Mouse (Mus musculus) thymus, adult 18-20 months (tissue): ENCODE data around the gene Rps12.
A peak's percentile ranks its signal among the peaks of the same experiment; 100 is the strongest.
"Not testable (repeated sequence)": the region's sequence is repeated elsewhere in the genome, so short reads cannot be mapped to it uniquely, and the experiment has no call there.

ENCODE experiments used
- DNase-seq, 2 experiments: peaks; one replicate each; pipeline ENCODE4 v3.0.0; 2022; ENCODE audit warnings: mixed read lengths in 2 of 2

Rps12 gene

GRCm38 (mm10) chr10:23787062-23787821 lies at the start of gene Rps12:
Rps12 (minus strand) TSS chr10:23787275.
- peak; percentile 96 to 97 for DNase-seq

GRCm38 (mm10) chr10:23836003-23836964 lies 49.2 kb upstream of the Rps12 start:
- no peak for DNase-seq

DNA sequence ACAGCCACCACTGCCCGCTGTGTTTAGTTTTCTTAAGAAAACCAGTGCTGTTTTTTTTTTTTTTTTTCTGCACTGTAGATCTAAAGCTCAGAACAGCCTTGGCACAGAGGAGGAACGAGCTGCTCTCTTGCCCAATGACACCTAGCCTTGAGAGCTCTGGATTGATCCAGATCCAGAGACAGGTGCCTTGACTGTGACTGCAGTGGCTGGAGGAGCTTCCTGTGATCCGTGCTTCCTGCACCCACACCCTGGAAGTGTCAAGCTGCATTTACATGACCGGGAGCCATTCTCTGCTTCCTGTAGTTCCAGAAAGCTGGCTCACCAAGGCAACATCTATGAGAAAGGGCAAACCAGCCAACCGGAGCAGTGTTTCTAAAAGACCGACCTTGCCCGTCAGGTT lies 39.4 kb upstream of the Rps12 start:
- DNase-seq, result no peak

DNA sequence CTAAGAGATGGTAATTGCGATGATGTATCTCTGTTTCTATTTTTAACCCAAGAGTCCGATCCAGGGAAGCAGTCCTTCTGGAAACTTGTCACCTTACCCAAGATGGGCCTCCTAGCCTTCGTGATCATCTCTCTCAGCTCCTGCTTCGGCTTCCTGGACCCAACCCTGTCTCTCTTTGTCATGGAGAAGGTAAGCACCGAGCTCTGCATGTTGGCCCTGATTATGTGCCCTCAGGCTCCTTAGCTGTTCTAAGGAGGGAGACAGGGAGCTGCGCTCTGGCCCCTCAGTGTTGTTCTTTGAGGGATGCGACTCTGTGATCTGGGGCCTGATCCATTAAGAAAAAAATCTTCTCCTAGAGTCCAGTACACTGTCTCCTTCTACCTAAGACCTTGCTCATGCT lies 29.2 kb upstream of the Rps12 start:
- no peak for DNase-seq

- DNase-seq, result no peak
Measured at GRCm38 (mm10) chr10:23815168-23815567, 28.1 kb upstream of the Rps12 start.

- DNase-seq, result no peak
Measured at GRCm38 (mm10) chr10:23812852-23813766, 26.0 kb upstream of the Rps12 start.

DNA sequence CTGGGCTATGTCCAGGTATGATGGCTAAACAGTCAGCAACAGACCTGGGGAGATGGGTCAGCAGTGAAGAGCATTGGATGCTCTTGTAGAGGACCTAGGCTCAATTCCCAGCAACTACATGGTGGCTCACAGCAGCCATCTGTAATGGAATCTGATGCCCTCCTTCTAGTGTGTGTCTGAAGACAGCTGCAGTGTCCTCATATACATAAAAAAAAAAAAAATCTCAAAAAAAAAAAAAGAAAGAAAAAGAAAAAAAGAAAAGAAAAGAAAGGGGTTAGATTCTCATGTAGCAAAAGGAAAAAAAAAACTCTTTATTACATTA lies 25.3 kb upstream of the Rps12 start:
- no peak for DNase-seq

DNA sequence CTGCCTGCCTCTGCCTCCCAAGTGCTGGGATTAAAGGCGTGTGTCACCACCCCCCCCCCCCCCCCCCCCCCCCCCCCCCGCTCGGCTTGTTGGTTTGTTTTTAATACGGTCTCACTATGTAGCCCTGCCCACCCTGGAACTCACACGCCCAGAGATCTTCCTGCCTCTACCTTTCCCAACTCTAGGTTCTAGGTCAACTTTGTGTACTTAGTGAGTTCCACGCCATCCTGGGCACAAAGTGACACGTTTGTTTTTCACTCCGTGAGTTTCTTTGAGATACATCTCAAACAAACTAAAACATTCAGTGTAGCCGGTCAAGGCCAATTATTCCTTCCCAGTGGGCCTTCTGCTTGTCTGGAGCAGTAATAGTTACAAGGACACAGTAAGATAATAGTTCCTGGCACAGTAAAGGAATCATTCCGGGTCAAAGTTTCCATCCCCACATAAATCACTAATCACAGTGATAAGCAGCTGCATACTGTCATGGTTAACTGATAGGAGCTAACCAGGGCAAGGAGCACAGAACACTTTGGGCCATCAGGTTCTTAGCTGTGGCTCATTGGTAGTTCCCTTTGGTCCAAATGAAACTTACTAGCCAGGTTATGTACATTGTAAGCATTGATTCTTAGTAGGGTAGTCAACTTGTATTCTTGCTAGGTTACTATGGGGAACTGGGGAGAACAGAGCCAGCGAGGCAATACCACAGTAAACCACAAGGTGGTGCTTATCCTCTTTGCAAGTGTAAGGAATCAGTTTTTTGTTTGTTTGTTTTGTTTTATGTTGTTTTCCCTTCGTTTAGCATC lies 24.8 kb upstream of the Rps12 start:
- no peak for DNase-seq

DNA sequence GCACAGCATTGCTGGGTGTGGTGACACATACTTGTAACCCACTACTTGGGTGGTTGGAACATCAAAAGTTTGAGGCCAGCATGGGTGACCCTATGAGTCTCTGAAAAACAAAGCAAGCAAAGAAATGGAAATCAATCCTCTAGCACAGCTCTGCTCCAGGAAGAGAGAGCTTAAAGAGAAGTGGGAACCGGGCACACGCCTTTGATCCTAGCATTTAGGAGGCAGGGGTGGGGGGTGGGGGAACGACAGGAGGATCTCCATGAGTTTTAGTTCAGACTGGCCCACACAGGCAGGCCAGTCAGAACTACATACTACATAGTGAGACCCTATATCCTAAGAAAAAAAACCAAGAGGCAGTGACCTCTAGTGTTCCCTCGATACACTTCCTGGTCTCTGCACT lies 19.1 kb upstream of the Rps12 start:
- DNase-seq, result no peak

DNA sequence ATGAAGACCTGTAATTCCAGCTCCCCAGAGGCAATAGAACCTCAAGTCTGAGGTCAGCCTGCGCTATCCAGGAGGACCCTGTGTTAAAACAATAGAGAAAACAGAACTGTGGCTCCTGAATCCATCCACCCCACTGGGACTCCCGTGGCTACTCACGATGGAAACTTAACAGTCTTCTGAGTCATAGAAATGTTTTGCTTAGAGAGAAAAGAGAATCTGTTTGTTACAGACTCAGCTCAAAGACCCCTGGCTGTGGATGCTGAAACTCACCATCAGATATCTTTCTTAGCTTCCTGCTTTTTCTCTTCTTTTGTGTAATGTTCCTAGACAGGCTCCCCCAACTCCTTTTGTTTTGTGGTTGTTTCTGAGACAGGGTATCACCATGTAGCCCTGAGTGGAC lies 17.6 kb upstream of the Rps12 start:
- no peak for DNase-seq

- no peak for DNase-seq
Measured at GRCm38 (mm10) chr10:23802911-23803310, 15.8 kb upstream of the Rps12 start.

DNA sequence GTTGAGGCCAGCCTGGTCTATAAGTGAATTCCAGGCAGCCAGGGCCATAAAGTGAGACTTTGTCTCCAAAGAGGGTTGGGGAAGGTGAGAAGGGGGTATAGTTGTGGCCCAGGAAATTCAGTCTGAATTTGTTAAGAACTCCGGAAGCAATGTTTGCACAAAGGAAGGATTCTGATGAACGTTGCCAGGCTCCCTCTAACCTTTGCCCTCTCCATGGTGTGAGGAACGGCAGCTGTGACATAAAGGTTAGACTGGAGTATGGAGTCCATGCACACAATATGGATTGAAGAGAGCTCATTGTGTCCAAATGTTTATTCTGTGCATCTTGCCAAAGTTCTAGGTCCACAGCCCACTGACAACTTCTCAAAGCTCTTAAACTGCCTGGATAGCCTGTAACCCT lies 12.9 kb upstream of the Rps12 start:
- no peak for DNase-seq

GRCm38 (mm10) chr10:23798142-23798541 lies 11.1 kb upstream of the Rps12 start:
- DNase-seq, result no peak

DNA sequence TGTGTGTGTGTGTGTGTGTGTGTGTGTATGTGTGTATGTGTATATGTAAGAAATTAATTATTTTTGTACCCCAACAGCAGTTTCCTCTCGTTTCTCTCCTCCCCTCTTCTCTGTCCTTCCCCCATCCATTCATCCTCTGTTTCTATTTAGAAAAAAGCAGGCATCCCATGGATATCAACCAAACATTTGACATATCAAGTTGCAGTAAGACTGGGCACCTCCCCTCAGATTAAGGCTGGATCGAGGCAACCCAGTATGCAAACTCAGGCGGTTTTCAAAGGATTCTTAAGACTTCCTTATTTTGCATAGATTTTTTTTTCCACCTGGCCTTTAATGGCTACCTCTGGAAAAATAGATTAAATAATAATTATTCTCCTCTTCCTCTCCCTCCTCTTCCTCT lies 10.5 kb upstream of the Rps12 start:
- no peak for DNase-seq

- DNase-seq, result no peak
Measured at GRCm38 (mm10) chr10:23796551-23797503, 9.8 kb upstream of the Rps12 start, which contains the start of gene Slc18b1. Slc18b1 (plus strand) TSS chr10:23796986.

DNA sequence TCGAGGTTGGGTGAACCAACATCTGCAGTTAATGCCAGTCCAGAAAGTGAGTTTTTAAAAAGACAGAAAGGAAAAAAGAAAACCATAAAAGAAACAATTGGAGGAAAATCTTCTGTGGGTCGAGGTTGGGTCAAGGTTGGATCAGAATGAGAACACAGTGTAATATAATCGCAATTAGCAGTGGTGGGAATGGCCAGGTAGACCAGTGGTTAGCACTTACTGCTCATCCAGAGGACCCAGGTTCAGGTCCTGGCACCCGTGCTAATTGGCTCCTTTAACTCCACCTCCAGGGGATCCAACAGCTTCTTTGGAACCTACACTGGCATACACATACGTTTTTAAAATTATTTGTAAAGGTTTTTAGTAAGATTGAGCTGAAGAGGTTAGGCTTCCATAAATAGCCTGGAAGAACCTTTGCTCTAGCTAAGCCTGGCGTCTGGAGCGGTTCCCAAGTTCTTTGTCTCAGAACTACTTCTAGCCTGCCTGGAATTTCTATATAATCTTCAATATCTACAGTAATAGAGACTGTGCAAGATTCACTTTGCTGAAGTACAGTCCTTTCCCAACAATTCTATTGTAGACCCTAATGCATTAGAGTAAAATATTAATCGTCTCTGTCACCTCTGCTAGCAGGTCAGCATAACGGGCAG lies 8.9 kb upstream of the Rps12 start:
- no peak for DNase-seq

DNA sequence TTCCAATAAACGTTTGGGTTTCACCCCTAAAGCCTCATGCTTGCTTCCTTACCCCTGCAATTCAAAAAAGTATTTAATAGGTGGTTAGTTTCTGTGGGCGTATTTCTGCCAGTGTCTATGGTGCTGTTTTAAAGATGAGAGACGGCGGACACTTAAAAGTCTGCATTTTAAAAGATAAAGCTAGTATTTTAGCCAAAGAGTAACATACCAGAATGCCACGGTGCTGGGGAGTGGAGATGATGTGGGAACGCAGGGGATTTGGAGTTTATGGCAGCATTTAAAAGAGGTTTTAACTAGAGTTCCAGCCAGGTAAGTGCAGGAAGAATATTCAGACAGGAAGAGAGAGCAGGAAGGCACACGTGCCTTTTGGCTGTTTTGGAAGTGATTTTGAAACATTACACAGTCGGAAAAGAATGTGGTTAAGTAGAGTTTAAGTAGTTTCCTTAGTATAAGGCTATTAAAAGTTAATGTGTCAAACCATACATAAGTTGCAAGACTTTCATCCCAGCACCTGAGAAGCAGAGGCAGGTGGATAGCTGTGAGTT lies 1.1 kb upstream of the Rps12 start:
- no peak for DNase-seq

GRCm38 (mm10) chr10:23786631-23787038 lies 440 bp downstream of the Rps12 start:
- DNase-seq, result not testable (repeated sequence)

- DNase-seq, result no peak
Measured at GRCm38 (mm10) chr10:23786040-23786439, 1.0 kb downstream of the Rps12 start.

- DNase-seq, result not testable (repeated sequence)
Measured at GRCm38 (mm10) chr10:23785599-23785998, 1.5 kb downstream of the Rps12 start.
